Mouse (Mus musculus) cerebellum, adult 11-12 months (tissue): ENCODE results near the gene Cdc37l1.

Experiments used
- DNase-seq: peaks from one replicate; pipeline ENCODE4 v3.0.0; 2022

Cdc37l1 gene

GRCm38 (mm10) chr19:29009046-29009445, 18.9 kb downstream of the Cdc37l1 start:
- DNase-seq: no peak

- DNase-seq: no peak
Measured at GRCm38 (mm10) chr19:29011355-29011990, 21.3 kb downstream of the Cdc37l1 start.

- DNase-seq: no peak
Measured at GRCm38 (mm10) chr19:29014466-29015055, 24.4 kb downstream of the Cdc37l1 start.

- no peak for DNase-seq
Measured at GRCm38 (mm10) chr19:29015410-29016203, 25.5 kb downstream of the Cdc37l1 start.

GRCm38 (mm10) chr19:29016204-29016765, 26.1 kb downstream of the Cdc37l1 start:
- no peak for DNase-seq

- no peak for DNase-seq
Measured at GRCm38 (mm10) chr19:29016786-29017185, 26.6 kb downstream of the Cdc37l1 start.

GRCm38 (mm10) chr19:29019647-29020046, 29.5 kb downstream of the Cdc37l1 start:
- DNase-seq: no peak

GRCm38 (mm10) chr19:29021754-29022345, 31.7 kb downstream of the Cdc37l1 start:
- DNase-seq: no peak

GRCm38 (mm10) chr19:29024391-29024947, 34.3 kb downstream of the Cdc37l1 start:
- DNase-seq: peak; percentile 51

- no peak for DNase-seq
Measured at GRCm38 (mm10) chr19:29031788-29032187, 41.6 kb downstream of the Cdc37l1 start.

- DNase-seq: no peak
Measured at GRCm38 (mm10) chr19:29032662-29033061, 42.5 kb downstream of the Cdc37l1 start.

- DNase-seq: no peak
Measured at GRCm38 (mm10) chr19:29037026-29037425, 46.9 kb downstream of the Cdc37l1 start.

- no peak for DNase-seq
Measured at GRCm38 (mm10) chr19:29037541-29037940, 47.4 kb downstream of the Cdc37l1 start.

GRCm38 (mm10) chr19:29039334-29039733, 49.2 kb downstream of the Cdc37l1 start:
- DNase-seq: no peak

GRCm38 (mm10) chr19:29040206-29040605, 50.1 kb downstream of the Cdc37l1 start:
- DNase-seq: no peak

- no peak for DNase-seq
Measured at GRCm38 (mm10) chr19:29042143-29042542, 52.0 kb downstream of the Cdc37l1 start.

- DNase-seq: no peak
Measured at GRCm38 (mm10) chr19:29042647-29043046, 52.5 kb downstream of the Cdc37l1 start.

GRCm38 (mm10) chr19:29044353-29044768, 54.2 kb downstream of the Cdc37l1 start:
- DNase-seq: no peak

GRCm38 (mm10) chr19:29045369-29045768, 55.2 kb downstream of the Cdc37l1 start:
- no peak for DNase-seq

GRCm38 (mm10) chr19:29045956-29046650, 56.0 kb downstream of the Cdc37l1 start:
- no peak for DNase-seq

- DNase-seq: no peak
Measured at GRCm38 (mm10) chr19:29046961-29047333, 56.8 kb downstream of the Cdc37l1 start.
